Mouse (Mus musculus) embryonic stem cell, embryonic (primary cell): ENCODE measurements around the gene Ssrp1.

ENCODE experiments used
- CTCF ChIA-PET, 4 experiments: fragments of 300-600 bp in 2 of 4; fragments of 350-600 bp in 2 of 4; sonication (Branson Sonifier 250); formaldehyde crosslinking; loops; one replicate each; lab custom pipeline; 2022; ENCODE audit warnings: inconsistent platforms in 2 of 4; lab: Charles Lee
- POLR2A ChIA-PET, 4 experiments: fragments of 300-600 bp in 2 of 4; fragments of 350-600 bp in 2 of 4; sonication (Branson Sonifier 250); formaldehyde crosslinking; loops; one replicate each; lab custom pipeline; 2022; ENCODE audit warnings: antibody characterized with exemption in 4 of 4, inconsistent platforms in 1 of 4; lab: Charles Lee

The Ssrp1 gene

DNA sequence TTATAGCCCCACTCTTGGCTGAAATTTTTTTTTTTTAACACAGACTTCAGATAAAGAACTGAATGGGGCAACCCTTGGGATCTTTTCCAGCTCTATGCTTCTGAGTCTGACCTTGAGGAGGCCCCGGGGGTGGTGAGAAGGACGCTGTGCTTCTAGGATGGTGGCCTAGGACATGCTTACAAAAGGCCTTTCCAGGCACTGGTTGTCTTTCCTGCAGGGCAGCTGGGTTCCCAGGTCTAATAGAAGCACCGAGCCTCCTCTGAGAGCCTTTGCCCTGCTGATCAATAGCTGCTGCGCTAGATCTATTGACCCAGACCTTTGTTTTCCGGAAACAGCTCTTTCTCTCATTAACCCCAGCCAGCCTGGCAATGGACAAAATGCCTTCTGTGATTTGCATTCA, 58.9 kb downstream of the Ssrp1 start:
- ChIA-PET CTCF (interaction anchor here in 1 of 4 experiments (0.7 kb wide), 1 partner anchor 44 kb away, joined by 6 read pairs; no protein-coding TSS in a partner anchor), POLR2A (interaction anchor here in 1 of 4 experiments (0.8 kb wide), 1 partner anchor 24 kb away, joined by 3 read pairs; no protein-coding TSS in a partner anchor)
